Mouse (Mus musculus) forebrain, postnatal 0 days (tissue): ENCODE measurements around the gene Pkib. TPM values are rescaled to one million over a fixed set of nuclear protein-coding genes. Genes with fewer than 3 reads are reported as not detected.

Source experiments
- ATAC-seq: fragments of 200-750 bp; cut with Nextera tagmentation; 2 replicates; pipeline ENCODE4 v1.8.0; 2017; ENCODE audit warnings: mild to moderate bottlenecking, moderate library complexity
- DNase-seq: peaks from one replicate; pipeline ENCODE4 v3.0.0-alpha.2; 2015
- H3K27ac ChIP-seq: fragments of 300-500 bp; sonication (generic); 2 replicates; pipeline ENCODE4 v1.5.1; 2014; ENCODE audit warnings: low read depth, mild to moderate bottlenecking, antibody characterized with exemption, low read length, moderate library complexity, mixed read lengths
- H3K27me3 ChIP-seq: fragments of 300-500 bp; sonication (generic); 2 replicates; pipeline ENCODE4 v1.6.1; 2014; ENCODE audit warnings: mild to moderate bottlenecking, low read length, mixed read lengths; ENCODE audit not compliant: insufficient read depth
- H3K36me3 ChIP-seq: fragments of 300-500 bp; sonication (generic); 2 replicates; pipeline ENCODE4 v1.6.1; 2014; ENCODE audit warnings: mild to moderate bottlenecking, moderate library complexity; ENCODE audit not compliant: insufficient read depth
- H3K4me1 ChIP-seq: fragments of 300-500 bp; sonication (generic); 2 replicates; pipeline ENCODE4 v1.6.1; 2014; ENCODE audit warnings: antibody characterized with exemption; ENCODE audit not compliant: insufficient read depth
- H3K4me2 ChIP-seq: fragments of 300-500 bp; sonication (generic); 2 replicates; pipeline ENCODE4 v1.6.1; 2014; ENCODE audit warnings: low read depth, mild to moderate bottlenecking, moderate library complexity
- H3K4me3 ChIP-seq: fragments of 300-500 bp; sonication (generic); 2 replicates; pipeline ENCODE4 v1.5.1; 2014; ENCODE audit warnings: low read depth, low read length, mixed read lengths
- H3K9ac ChIP-seq: fragments of 300-500 bp; sonication (generic); 2 replicates; pipeline ENCODE4 v1.6.1; 2014; ENCODE audit warnings: mild to moderate bottlenecking
- H3K9me3 ChIP-seq: fragments of 300-500 bp; sonication (generic); 2 replicates; pipeline ENCODE4 v1.6.1; 2016; ENCODE audit warnings: low read length
- CTCF ChIP-seq: sonication (generic); IDR thresholded peaks from 2 replicates; pipeline ENCODE4 v1.5.1; 2016; ENCODE audit warnings: antibody characterized with exemption, control low read depth, low read depth
- WGBS: fragments of 180-500 bp; shearing (Covaris S2); extraction: QIAGEN DNeasy Blood & Tissue Kit; methylation state at CpG from one replicate; pipeline ENCODE4 v1.1.7; 2014; 5-methylcytosine and 5-hydroxymethylcytosine counted together
- polyA plus RNA-seq: library from polyadenylated mRNA; unstranded; fragments of >200 nt; fragmentation: Nextera tagmentation; extraction: Ambion mirVana; gene quantifications from 2 replicates; pipeline ENCODE4 v1.2.1, GENCODE M21; 2015
- total RNA-seq: library from RNA; depleted of rRNA; stranded (reverse); fragments of >200 nt; gene quantifications from 2 replicates; pipeline ENCODE4 v1.2.3, GENCODE M21; 2014; rRNA removed

Gene Pkib
- total RNA-seq (2.4 and 5.5 TPM in 2 replicates), polyA plus RNA-seq (2.6 and 7.5 TPM in 2 replicates)

GRCm38 (mm10) chr10:57631896-57632867, at the start of gene Pkib:
Gene Pkib (plus strand): TSS chr10:57631981.
- peak within 1 kb of the TSS; percentile 92 for H3K4me2 ChIP-seq
- H3K9ac ChIP-seq = peak within 1 kb of the TSS; percentile 62
- H3K9me3 ChIP-seq = no peaks in the 10 kb centered on the region
- 0 out of 2 replicates have a peak, but pooled peaks cover 6% of the 10 kb centered on the region for H3K4me1 ChIP-seq
- peak; percentile 61 for DNase-seq
- peak; percentile 17; the same call in 1 of the 2 replicates for TF ChIP-seq CTCF
- H3K4me3 ChIP-seq = peak within 1 kb of the TSS; percentile 51
- 2% methylated on average over 41 of the region's 41 CpGs for WGBS
- H3K27ac ChIP-seq = no peak within 1 kb of the TSS
- no peaks in the 10 kb centered on the region for H3K27me3 ChIP-seq
- peak; percentile 95 for ATAC-seq
- no peaks in the 10 kb centered on the region for H3K36me3 ChIP-seq

- no peak for DNase-seq
- no peaks in the 10 kb centered on the region for H3K9me3 ChIP-seq
- no peaks in the 10 kb centered on the region for H3K36me3 ChIP-seq
- 44% methylated on average over 1 of the region's 1 CpGs for WGBS
- no peak overlapping the region for H3K4me2 ChIP-seq
- no peak for TF ChIP-seq CTCF
- no peak overlapping the region for H3K27ac ChIP-seq
- no peak overlapping the region for H3K4me3 ChIP-seq
- H3K9ac ChIP-seq = no peak overlapping the region
- no peaks in the 10 kb centered on the region for H3K27me3 ChIP-seq
- H3K4me1 ChIP-seq = no peaks in the 10 kb centered on the region
- no peak for ATAC-seq
These were observed 47.9 kb upstream of the Pkib start for GRCm38 (mm10) chr10:57583927-57584326.

- ATAC-seq (no peak), DNase-seq (no peak)
- no peak overlapping the region for H3K27ac ChIP-seq
- H3K9me3 ChIP-seq = no peaks in the 10 kb centered on the region
- no peaks in the 10 kb centered on the region for H3K36me3 ChIP-seq
- WGBS = 71% methylated on average over 2 of the region's 2 CpGs
- no peak overlapping the region for H3K9ac ChIP-seq
- H3K4me1 ChIP-seq = no peaks in the 10 kb centered on the region
- no peak overlapping the region for H3K4me3 ChIP-seq
- H3K27me3 ChIP-seq = no peaks in the 10 kb centered on the region
- H3K4me2 ChIP-seq = no peak overlapping the region
- no peak for TF ChIP-seq CTCF
These were observed 37.5 kb upstream of the Pkib start for GRCm38 (mm10) chr10:57594266-57594665.

DNA sequence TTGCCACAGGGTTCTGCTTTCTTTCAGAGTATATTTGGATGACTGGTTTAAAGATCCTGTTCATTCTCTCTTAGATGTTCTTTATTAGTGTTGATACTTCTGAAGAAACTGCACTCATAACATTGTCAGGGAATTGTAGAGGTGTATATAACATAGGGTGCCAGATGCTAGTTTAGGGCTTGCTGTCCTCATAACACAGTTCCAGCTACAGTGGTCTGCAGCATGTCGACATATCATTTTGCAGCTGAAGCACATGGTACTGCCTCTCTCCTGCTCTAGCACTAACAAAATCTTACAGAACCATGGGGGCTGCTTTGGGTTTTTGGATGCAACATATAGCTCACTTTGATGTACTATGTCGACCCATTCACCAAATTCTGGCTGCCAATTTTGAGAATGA, 34.6 kb upstream of the Pkib start:
- Histone ChIP-seq H3K4me2 (no peak overlapping the region), H3K27me3 (no peaks in the 10 kb centered on the region), H3K4me3 (no peak overlapping the region), H3K9me3 (no peaks in the 10 kb centered on the region), H3K9ac (no peak overlapping the region), H3K27ac (no peak overlapping the region), H3K36me3 (no peaks in the 10 kb centered on the region), H3K4me1 (no peaks in the 10 kb centered on the region)
- ATAC-seq (no peak), DNase-seq (no peak)
- TF ChIP-seq CTCF = no peak
- 82% methylated on average over 2 of the region's 2 CpGs for WGBS

- DNase-seq (no peak), ATAC-seq (no peak)
- H3K4me3 ChIP-seq = no peak overlapping the region
- no peak for TF ChIP-seq CTCF
- WGBS = 96% methylated on average over 4 of the region's 4 CpGs
- H3K9ac ChIP-seq = no peak overlapping the region
- H3K36me3 ChIP-seq = no peaks in the 10 kb centered on the region
- H3K27me3 ChIP-seq = no peaks in the 10 kb centered on the region
- H3K9me3 ChIP-seq = no peaks in the 10 kb centered on the region
- H3K4me2 ChIP-seq = no peak overlapping the region
- no peaks in the 10 kb centered on the region for H3K4me1 ChIP-seq
- H3K27ac ChIP-seq = no peak overlapping the region
These were observed 28.8 kb upstream of the Pkib start for GRCm38 (mm10) chr10:57602951-57603350.

- Histone ChIP-seq H3K27me3 (no peaks in the 10 kb centered on the region), H3K9me3 (no peaks in the 10 kb centered on the region), H3K9ac (no peak overlapping the region), H3K4me2 (no peak overlapping the region), H3K27ac (no peak overlapping the region), H3K36me3 (no peaks in the 10 kb centered on the region), H3K4me3 (no peak overlapping the region), H3K4me1 (no peaks in the 10 kb centered on the region)
- 65% methylated on average over 10 of the region's 10 CpGs for WGBS
- no peak for TF ChIP-seq CTCF
- DNase-seq (peak; percentile 41), ATAC-seq (no peak)
These were observed 8.5 kb upstream of the Pkib start for GRCm38 (mm10) chr10:57623311-57623710.

GRCm38 (mm10) chr10:57627773-57628172, 4.0 kb upstream of the Pkib start:
- 89% methylated on average over 2 of the region's 2 CpGs for WGBS
- Histone ChIP-seq H3K27me3 (no peaks in the 10 kb centered on the region), H3K27ac (no peak overlapping the region), H3K4me1 (0 out of 2 replicates have a peak, but pooled peaks cover 6% of the 10 kb centered on the region), H3K9me3 (no peaks in the 10 kb centered on the region), H3K36me3 (no peaks in the 10 kb centered on the region), H3K9ac (no peak overlapping the region), H3K4me3 (no peak overlapping the region), H3K4me2 (no peak overlapping the region)
- no peak for TF ChIP-seq CTCF
- no peak for DNase-seq
- no peak for ATAC-seq
